Mouse (Mus musculus) layer of hippocampus, adult 9-11 months (tissue): ENCODE measurements around the gene Negr1.

Experiments used
- DNase-seq: peaks from one replicate; pipeline ENCODE4 v3.0.0; 2022

The Negr1 gene

GRCm38 (mm10) chr3:156799228-156799627, 237.6 kb downstream of the Negr1 start:
- no peak for DNase-seq

DNA sequence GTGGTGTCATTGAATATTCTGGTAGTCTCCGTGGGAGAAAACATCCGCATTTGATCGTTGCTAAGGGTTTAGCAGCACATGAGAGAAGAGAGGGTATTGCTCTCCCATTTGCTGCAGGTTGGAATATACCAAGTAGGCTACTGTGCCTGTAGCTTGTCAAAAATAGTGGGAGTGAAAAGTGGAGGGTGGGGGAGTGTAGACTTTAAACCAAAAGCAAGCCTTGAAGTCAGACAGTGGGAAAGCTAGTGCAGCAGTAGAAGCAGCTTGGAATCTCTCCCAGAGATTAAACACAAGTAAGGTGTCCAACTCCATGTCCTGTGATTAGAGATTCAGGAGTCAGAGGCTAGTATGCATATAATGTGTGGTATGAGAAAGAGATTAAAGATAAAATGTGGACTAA, 248.2 kb downstream of the Negr1 start:
- no peak for DNase-seq

GRCm38 (mm10) chr3:156816938-156817337, 255.3 kb downstream of the Negr1 start:
- DNase-seq: no peak

GRCm38 (mm10) chr3:156817452-156817851, 255.9 kb downstream of the Negr1 start:
- no peak for DNase-seq

DNA sequence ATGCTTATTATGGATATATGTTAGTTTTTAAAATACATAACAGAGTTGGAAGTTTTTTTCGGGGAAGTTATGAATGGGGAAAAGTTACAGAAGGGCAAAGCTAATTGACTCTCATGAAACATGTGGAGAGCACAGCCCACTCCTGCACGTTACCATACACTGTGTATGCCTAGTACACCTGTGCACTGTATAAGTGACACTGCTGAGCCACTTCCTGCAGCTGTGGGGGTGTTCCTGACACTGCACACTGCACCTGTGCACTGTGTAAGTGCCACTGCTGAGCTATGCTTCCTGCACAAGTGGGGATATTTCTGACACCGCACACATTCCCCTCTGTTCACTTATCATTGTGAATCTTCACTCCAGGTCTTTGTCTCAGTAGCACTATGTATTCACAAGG, 261.4 kb downstream of the Negr1 start:
- DNase-seq: no peak

DNA sequence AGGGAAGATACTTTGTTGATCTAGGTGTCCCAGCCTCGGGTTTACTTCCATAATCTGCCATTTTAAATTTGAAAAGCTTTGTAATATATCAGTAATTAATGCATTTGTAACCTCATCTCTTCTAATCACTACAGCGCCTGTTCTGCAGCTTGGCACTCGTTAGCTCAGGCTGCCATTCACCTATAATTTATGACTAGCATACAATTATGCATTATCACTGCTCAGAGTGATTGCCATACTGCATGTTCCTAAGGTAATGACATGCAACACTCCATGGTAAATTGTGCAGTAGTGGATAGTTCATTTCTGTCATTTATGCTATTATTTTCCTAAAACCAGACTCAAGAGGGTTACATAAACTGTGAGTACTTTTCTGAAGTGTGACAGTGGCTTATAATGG, 272.3 kb downstream of the Negr1 start:
- no peak for DNase-seq

GRCm38 (mm10) chr3:156838550-156838949, 277.0 kb downstream of the Negr1 start:
- DNase-seq: no peak

DNA sequence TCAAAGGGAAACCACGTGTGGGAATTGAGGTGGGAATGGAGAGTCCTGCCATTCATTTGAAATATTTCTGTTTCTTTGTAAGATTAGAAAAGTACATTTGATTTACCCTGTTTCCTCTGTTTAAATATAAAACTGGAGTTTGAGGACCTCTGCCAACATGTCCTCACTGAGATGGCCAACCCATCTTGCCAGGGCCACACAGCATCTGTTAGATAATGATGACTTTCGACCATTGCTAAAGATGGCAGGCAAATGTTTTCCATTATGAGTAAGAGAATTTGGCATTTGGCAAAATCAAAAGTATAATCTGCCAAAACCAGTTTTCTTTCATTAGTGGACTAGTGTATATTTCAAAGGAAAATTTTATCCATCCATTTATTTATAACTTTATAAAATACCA, 286.8 kb downstream of the Negr1 start:
- no peak for DNase-seq

DNA sequence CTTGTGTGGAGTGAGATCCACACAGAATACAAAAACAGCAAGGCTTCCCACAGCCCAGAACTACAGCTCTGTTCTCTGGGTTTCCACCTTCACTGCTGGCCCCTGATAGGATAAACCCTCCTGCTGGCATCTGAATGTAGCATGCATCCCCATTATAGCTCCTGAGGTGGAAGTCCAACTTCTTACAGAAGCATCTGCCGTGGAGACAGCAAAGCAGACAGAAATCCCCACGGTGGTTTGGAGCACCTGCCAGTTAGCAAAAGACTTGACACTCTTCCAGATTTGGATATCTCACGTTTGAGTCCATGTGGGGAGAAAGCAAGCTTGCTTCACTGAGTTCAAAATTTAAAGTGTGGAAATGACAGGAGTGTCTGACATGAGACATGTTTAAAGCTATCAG, 290.3 kb downstream of the Negr1 start:
- peak; percentile 33 for DNase-seq

- DNase-seq: no peak
Observed at GRCm38 (mm10) chr3:156870239-156870921, 308.8 kb downstream of the Negr1 start.

GRCm38 (mm10) chr3:156870922-156871257, 309.3 kb downstream of the Negr1 start:
- DNase-seq: no peak

GRCm38 (mm10) chr3:156871641-156872196, 310.1 kb downstream of the Negr1 start:
- DNase-seq: no peak

- DNase-seq: no peak
Observed at GRCm38 (mm10) chr3:156876551-156876950, 315.0 kb downstream of the Negr1 start.

GRCm38 (mm10) chr3:156882129-156882528, 320.5 kb downstream of the Negr1 start:
- no peak for DNase-seq

DNA sequence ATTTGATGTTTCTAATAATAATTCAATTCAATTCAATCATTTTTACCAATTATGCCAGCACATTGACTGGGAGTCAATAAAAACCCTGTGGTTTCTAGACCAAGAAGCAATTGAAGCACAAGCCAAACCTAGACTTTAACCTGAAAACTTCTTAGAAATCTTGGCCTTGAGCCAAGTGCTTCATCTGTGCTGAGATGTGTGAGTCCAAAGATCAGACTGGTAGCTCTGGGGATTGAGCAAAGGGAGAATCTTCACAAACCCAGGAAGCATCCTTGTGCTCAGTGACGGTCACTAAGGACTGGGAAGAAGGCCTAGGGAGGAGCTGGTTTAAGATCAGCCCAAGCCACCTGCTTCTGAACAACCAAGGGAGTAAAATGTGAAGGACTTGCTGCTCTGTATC, 322.3 kb downstream of the Negr1 start:
- no peak for DNase-seq

GRCm38 (mm10) chr3:156885689-156886088, 324.1 kb downstream of the Negr1 start:
- no peak for DNase-seq

- no peak for DNase-seq
Observed at GRCm38 (mm10) chr3:156886915-156887314, 325.3 kb downstream of the Negr1 start.

GRCm38 (mm10) chr3:156890986-156891385, 329.4 kb downstream of the Negr1 start:
- DNase-seq: no peak

- no peak for DNase-seq
Observed at GRCm38 (mm10) chr3:156895322-156895721, 333.7 kb downstream of the Negr1 start.

DNA sequence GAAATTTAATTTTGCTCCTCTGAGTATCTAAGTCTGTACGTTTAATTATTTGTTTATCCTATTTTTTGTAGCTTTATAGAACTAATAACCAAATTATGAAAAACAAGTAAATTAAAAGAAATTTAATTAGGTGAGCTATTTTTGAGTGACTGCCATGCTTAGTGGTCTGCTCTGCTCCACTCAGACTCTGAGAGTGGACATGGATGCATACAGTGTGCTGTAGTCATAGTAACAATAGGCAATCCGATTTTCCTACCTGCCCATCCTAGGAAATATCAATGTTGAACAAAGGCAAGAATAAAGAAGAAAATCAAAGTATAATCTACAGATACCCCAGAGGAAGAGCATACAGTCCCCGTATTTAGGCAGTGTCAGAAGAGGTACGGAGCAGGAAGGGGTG, 334.5 kb downstream of the Negr1 start:
- DNase-seq: no peak

DNA sequence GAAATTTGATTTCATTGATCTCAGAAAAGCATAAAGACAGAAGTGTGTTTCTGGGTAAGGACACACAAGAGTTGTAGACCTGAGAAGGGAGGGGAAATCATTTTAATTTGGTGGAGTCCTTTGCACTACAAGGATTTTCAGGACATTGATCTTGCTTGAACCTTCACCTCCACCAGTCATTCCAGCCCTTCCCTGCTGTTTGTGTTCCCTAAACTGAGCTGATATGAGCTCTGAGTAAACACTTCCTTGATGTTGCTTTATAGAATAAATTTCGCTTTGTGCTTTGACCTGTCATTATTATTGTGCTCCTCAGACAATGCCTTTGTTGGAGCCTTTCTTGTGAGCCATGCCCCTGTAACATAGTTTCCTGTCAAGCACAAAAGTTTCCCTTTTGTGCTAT, 335.0 kb downstream of the Negr1 start:
- no peak for DNase-seq

DNA sequence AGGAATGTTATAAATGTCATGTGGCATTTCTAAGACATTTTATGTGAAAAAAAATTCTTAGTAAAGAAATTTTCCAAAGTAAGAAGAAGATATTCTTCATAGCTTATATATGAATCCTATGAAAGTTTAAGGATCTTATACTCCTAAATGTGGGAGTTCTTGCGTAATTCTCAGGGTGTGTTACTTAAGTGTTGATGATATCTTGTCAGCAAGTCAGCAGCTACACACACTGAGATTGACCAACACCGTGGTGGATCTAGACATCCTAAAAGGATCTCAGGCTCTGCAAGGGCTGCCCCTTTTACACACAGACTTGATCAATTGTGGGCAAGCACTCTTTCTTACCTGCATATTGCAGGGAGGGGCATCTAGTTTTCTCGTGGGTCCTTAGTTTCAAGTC, 339.5 kb downstream of the Negr1 start:
- DNase-seq: no peak

DNA sequence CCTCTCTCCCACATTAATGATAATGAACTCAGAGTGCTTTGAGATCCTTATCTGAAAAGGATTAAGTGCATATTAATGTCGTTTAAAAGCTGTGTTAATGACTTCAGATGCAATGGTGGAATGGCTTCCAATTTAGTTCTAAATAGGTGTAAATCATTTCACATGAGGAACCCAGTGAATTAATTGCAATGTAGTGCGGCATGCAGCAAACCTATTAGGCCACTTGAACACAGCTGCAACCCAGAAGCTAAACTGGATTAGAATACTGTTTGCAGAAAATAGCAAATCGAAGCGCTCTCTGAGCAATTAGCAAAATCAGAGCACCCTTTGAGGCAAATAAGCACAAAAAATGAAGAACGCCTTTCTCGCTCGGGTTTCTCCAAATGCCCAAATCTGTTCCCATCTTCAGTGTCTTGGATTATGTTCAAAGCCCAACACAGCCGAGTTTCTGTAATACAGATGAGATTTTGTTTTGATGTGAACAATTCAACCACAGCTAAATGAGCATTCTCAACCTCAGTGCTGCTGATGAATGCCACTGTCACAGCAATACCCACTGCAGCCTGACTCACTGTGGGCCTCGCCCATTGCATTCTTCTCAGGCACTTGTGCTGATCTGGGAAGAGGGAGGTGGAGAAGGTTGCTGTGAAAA, 342.5 kb downstream of the Negr1 start:
- peak; percentile 35 for DNase-seq

- DNase-seq: no peak
Observed at GRCm38 (mm10) chr3:156912816-156913215, 351.2 kb downstream of the Negr1 start.

GRCm38 (mm10) chr3:156921369-156921768, 359.8 kb downstream of the Negr1 start:
- DNase-seq: no peak
